Mouse (Mus musculus) lung, postnatal 14 days (tissue): ENCODE data around the gene Dyrk1a.

Source experiments
- DNase-seq: peaks from one replicate; pipeline ENCODE4 v3.0.0; 2021

The Dyrk1a gene

GRCm38 (mm10) chr16:94559782-94560181 is 10.0 kb upstream of the Dyrk1a start:
- no peak for DNase-seq

GRCm38 (mm10) chr16:94560618-94561017 is 9.2 kb upstream of the Dyrk1a start:
- no peak for DNase-seq

GRCm38 (mm10) chr16:94566124-94566523 is 3.7 kb upstream of the Dyrk1a start:
- no peak for DNase-seq

- DNase-seq, result no peak
Observed at GRCm38 (mm10) chr16:94566834-94567585, 2.8 kb upstream of the Dyrk1a start.

- peak; percentile 44 for DNase-seq
Observed at GRCm38 (mm10) chr16:94567751-94568150, 2.1 kb upstream of the Dyrk1a start.

- DNase-seq, result no peak
Observed at GRCm38 (mm10) chr16:94568335-94569228, 1.2 kb upstream of the Dyrk1a start.

GRCm38 (mm10) chr16:94570361-94571041 is 691 bp downstream of the Dyrk1a start:
- DNase-seq, result peak; percentile 68

GRCm38 (mm10) chr16:94571111-94571993 is 1.5 kb downstream of the Dyrk1a start:
- no peak for DNase-seq

- DNase-seq, result no peak
Observed at GRCm38 (mm10) chr16:94572422-94572821, 2.6 kb downstream of the Dyrk1a start.

- DNase-seq, result no peak
Observed at GRCm38 (mm10) chr16:94574025-94574717, 4.4 kb downstream of the Dyrk1a start.

- no peak for DNase-seq
Observed at GRCm38 (mm10) chr16:94574718-94575094, 4.9 kb downstream of the Dyrk1a start.

GRCm38 (mm10) chr16:94575757-94576156 is 5.9 kb downstream of the Dyrk1a start:
- no peak for DNase-seq

GRCm38 (mm10) chr16:94579348-94579747 is 9.5 kb downstream of the Dyrk1a start:
- no peak for DNase-seq

GRCm38 (mm10) chr16:94580844-94581405 is 11.1 kb downstream of the Dyrk1a start:
- peak; percentile 27 for DNase-seq

GRCm38 (mm10) chr16:94586349-94586990 is 16.7 kb downstream of the Dyrk1a start:
- no peak for DNase-seq

GRCm38 (mm10) chr16:94587461-94587860 is 17.7 kb downstream of the Dyrk1a start:
- no peak for DNase-seq

- no peak for DNase-seq
Observed at GRCm38 (mm10) chr16:94588171-94588570, 18.4 kb downstream of the Dyrk1a start.

- no peak for DNase-seq
Observed at GRCm38 (mm10) chr16:94588974-94589373, 19.2 kb downstream of the Dyrk1a start.

GRCm38 (mm10) chr16:94589648-94590047 is 19.8 kb downstream of the Dyrk1a start:
- DNase-seq, result no peak

- no peak for DNase-seq
Observed at GRCm38 (mm10) chr16:94590214-94590613, 20.4 kb downstream of the Dyrk1a start.

GRCm38 (mm10) chr16:94590977-94591376 is 21.2 kb downstream of the Dyrk1a start:
- DNase-seq, result no peak
